Mouse (Mus musculus) cortical plate, adult 2 months (tissue): ENCODE measurements at regions not wholly inside any gene's neighbourhood (a gene's known extent, or its start where the extent isn't known, plus 50 kb on each side); places are given as distances from the start of the nearest gene placed in this dataset.

Source experiments
- CTCF ChIP-seq: fragments of 200-500 bp; IDR thresholded peaks from 2 replicates; pipeline ENCODE4 v1.5.1; 2011; ENCODE audit warnings: mild to moderate bottlenecking, control low read depth, low read length; ENCODE audit not compliant: insufficient read depth; ENCODE audit errors: extremely low read depth
- POLR2A ChIP-seq: fragments of 200-500 bp; IDR thresholded peaks from 2 replicates; pipeline ENCODE4 v1.6.1; 2011; ENCODE audit warnings: mild to moderate bottlenecking, low read length, control low read depth; ENCODE audit not compliant: insufficient read depth; ENCODE audit errors: extremely low read depth

- no peak for TF ChIP-seq CTCF
- TF ChIP-seq POLR2A = no peak
These were observed 140.9 kb downstream of the Lca5 start for GRCm38 (mm10) chr9:83300044-83300443.
